Mouse (Mus musculus): Measurements from ENCODE around the gene Plcl2. TPM values are rescaled to one million over a fixed set of nuclear protein-coding genes. Genes with fewer than 3 reads are reported as not detected.

Plcl2 gene
- polyA plus RNA-seq, 1 experiment from 2014 or later: 2.7 TPM

DNA sequence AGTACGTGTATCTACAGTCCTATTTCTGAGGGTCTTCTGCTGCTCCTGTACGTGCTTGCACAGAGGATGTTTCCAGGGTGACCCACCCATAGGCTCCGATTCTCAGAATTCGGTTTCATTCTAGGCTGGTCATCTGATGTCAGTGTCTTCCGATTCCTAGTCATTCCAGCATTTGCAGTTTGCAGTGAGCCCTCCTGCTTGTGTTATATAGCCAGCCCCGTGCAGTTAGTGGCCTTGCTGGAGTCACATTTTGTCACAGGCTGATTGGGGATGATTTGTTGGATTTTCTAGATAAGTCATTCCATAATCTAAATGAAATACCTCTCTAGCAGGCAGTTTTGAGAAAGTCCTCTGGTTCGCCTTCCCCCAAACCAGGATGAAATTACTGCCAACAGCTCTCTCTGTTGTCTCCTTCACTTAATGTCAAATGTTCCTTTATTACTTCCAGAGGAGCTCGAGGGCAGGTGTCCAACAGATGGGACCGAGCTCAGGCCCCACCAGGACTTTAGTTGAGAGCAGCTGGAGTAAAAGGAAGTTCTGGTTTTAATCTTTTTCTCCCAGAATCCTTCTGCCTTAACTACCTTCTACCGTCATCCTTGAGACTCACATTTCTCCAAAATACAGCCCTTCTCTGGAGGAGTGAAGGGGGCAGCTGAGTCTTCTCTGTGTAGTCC, 13.8 kb upstream of the Plcl2 start:
- H3K27ac ChIP-seq (ENCODE audit: low read length): no peak overlapping the region
- WGBS: 64% methylated on average over 10 of the region's 10 CpGs
- H3K4me3 ChIP-seq (replicated peaks; ENCODE audit: low read length): no peak overlapping the region
- H3K9me3 ChIP-seq (replicated peaks; ENCODE audit: control insufficient read depth, low read length): no peaks in the 10 kb centered on the region
- H3K9ac ChIP-seq (ENCODE audit: low read length): no peak overlapping the region
- no peaks in the 10 kb centered on the region for H3K36me3 ChIP-seq (ENCODE audit: control insufficient read depth, insufficient read depth, low read length)
- H3K27me3 ChIP-seq (ENCODE audit: control insufficient read depth, insufficient read depth, low read length): no peaks in the 10 kb centered on the region
- no peak overlapping the region for H3K4me2 ChIP-seq (ENCODE audit: low read depth, low read length)
- no peak for ATAC-seq (ENCODE audit: insufficient read depth, low FRiP score)
- H3K4me1 ChIP-seq (ENCODE audit: control insufficient read depth, insufficient read depth, low read length): no peaks in the 10 kb centered on the region

DNA sequence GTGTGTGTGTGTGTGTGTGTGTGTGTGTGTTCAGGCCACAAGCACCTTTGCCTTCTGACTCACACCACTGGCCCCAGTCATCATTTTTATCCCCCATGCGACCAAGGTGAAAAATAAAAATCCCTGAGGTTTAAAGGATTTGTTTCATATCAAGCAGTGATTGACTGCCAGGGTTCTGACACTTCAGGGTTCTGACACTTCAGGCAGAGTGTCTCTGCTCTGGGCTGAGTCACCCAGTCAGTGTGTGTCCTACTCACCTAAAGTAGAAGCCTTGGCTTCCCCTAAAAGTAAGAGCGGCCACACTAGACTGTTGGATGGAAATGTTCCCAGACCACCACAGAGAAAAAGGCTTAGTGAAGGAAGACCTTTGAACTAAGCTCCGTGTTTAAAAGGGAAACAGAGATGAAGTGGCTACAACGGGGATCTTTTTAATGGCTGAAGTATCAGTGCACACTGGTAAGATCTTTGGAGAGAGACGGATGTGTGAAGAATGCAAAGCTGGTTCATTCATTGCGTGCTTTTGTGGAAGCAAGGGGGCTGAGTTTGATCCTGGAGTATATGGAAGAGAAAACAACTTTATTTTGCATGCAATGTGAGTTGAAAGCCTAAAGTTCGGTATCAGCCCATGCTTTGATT, 11.0 kb upstream of the Plcl2 start:
- WGBS: 57% methylated on average over 7 of the region's 7 CpGs

GRCm38 (mm10) chr17:50499091-50499790, 10.0 kb upstream of the Plcl2 start:
- ATAC-seq (ENCODE audit: insufficient read depth, low FRiP score): no peak
- no peak overlapping the region for H3K9ac ChIP-seq (ENCODE audit: low read length)
- WGBS: 80% methylated on average over 16 of the region's 16 CpGs

More for the DNA sequence above, 11.0 kb upstream of the Plcl2 start:
- no peaks in the 10 kb centered on the region for H3K4me1 ChIP-seq (ENCODE audit: control insufficient read depth, insufficient read depth, low read length)
- no peak overlapping the region for H3K4me3 ChIP-seq (replicated peaks; ENCODE audit: low read length)
- ATAC-seq (ENCODE audit: insufficient read depth, low FRiP score): no peak
- no peak overlapping the region for H3K27ac ChIP-seq (ENCODE audit: low read length)
- no peaks in the 10 kb centered on the region for H3K9me3 ChIP-seq (replicated peaks; ENCODE audit: control insufficient read depth, low read length)
- no peak overlapping the region for H3K9ac ChIP-seq (ENCODE audit: low read length)
- no peaks in the 10 kb centered on the region for H3K27me3 ChIP-seq (ENCODE audit: control insufficient read depth, insufficient read depth, low read length)
- H3K4me2 ChIP-seq (ENCODE audit: low read depth, low read length): no peak overlapping the region
- H3K36me3 ChIP-seq (ENCODE audit: control insufficient read depth, insufficient read depth, low read length): no peaks in the 10 kb centered on the region

GRCm38 (mm10) chr17:50500806-50501205, 8.4 kb upstream of the Plcl2 start:
- H3K36me3 ChIP-seq (ENCODE audit: control insufficient read depth, insufficient read depth, low read length): no peaks in the 10 kb centered on the region
- H3K27me3 ChIP-seq (ENCODE audit: control insufficient read depth, insufficient read depth, low read length): no peaks in the 10 kb centered on the region
- 71% methylated on average over 6 of the region's 6 CpGs for WGBS
- no peak overlapping the region for H3K4me2 ChIP-seq (ENCODE audit: low read depth, low read length)
- no peak for ATAC-seq (ENCODE audit: insufficient read depth, low FRiP score)
- H3K27ac ChIP-seq (ENCODE audit: low read length): no peak overlapping the region
- no peak overlapping the region for H3K9ac ChIP-seq (ENCODE audit: low read length)
- no peaks in the 10 kb centered on the region for H3K4me1 ChIP-seq (ENCODE audit: control insufficient read depth, insufficient read depth, low read length)
- no peak overlapping the region for H3K4me3 ChIP-seq (replicated peaks; ENCODE audit: low read length)
- no peaks in the 10 kb centered on the region for H3K9me3 ChIP-seq (replicated peaks; ENCODE audit: control insufficient read depth, low read length)

More at GRCm38 (mm10) chr17:50499091-50499790, 10.0 kb upstream of the Plcl2 start:
- Histone ChIP-seq H3K36me3 (ENCODE audit: control insufficient read depth, insufficient read depth, low read length) (no peaks in the 10 kb centered on the region), H3K4me3 (replicated peaks; ENCODE audit: low read length) (no peak overlapping the region), H3K27ac (ENCODE audit: low read length) (no peak overlapping the region), H3K9me3 (replicated peaks; ENCODE audit: control insufficient read depth, low read length) (no peaks in the 10 kb centered on the region), H3K27me3 (ENCODE audit: control insufficient read depth, insufficient read depth, low read length) (no peaks in the 10 kb centered on the region), H3K4me1 (ENCODE audit: control insufficient read depth, insufficient read depth, low read length) (no peaks in the 10 kb centered on the region), H3K4me2 (ENCODE audit: low read depth, low read length) (no peak overlapping the region)

DNA sequence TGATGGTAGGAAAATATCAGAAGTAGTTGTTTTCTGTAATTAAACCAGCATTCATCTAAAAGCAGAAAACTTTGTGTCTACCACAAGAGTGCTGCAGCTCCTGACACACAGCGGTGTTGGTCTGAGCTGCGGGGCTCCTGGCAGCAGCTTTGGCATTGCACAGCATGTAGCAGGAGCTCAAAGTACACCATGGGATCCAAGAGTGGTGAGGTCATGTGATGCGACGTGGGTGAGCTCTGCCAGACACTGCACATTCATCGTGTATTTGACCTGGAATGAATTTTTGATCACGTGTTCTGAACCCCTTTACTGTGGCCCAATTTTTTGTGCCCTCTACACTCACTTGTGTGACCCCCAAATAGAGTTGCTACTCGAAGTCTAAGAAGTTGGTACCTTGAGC, 6.1 kb upstream of the Plcl2 start:
- 85% methylated on average over 7 of the region's 7 CpGs for WGBS
- H3K4me3 ChIP-seq (replicated peaks; ENCODE audit: low read length): no peak overlapping the region

DNA sequence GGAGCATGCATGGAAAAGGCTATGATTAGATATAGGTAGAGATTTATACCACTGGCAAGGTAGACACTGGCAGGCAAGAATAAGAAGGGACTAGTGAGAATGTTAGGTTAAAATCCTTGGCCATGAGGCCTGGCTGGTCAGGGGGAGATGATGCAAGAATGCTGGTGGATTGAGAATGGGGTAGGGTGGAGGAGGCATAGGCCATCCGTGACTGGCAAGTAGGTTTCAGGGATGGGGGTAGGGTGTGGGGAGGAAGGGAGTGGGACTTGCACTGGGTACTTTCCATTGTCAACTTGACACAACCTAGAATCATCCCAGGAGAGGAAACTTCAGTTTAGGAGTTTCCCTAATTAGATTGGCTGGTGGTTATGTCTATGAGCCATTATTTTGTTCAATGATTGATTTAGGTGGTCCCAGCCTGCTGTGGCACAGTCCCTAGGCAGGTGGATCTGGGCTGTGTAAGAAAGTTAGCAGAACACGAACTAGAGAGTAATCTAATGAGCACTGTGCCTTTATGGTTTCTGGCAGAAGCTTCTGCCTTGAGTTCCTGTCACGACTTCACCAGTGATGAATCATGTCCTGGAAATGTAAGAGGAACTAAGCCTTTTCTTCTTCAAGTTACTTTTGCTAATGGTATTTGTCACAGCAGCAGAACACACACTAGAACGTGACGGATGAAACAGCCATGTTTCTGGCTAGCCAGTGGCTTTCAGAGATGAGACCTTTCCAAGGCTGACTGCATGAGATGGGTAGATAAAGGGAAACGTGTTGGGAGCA, 4.9 kb upstream of the Plcl2 start:
- H3K9ac ChIP-seq (ENCODE audit: low read length): no peak overlapping the region
- H3K4me1 ChIP-seq (ENCODE audit: control insufficient read depth, insufficient read depth, low read length): no peaks in the 10 kb centered on the region
- H3K4me2 ChIP-seq (ENCODE audit: low read depth, low read length): no peak overlapping the region
- no peaks in the 10 kb centered on the region for H3K36me3 ChIP-seq (ENCODE audit: control insufficient read depth, insufficient read depth, low read length)
- no peak overlapping the region for H3K4me3 ChIP-seq (replicated peaks; ENCODE audit: low read length)
- WGBS: 71% methylated on average over 6 of the region's 6 CpGs
- no peaks in the 10 kb centered on the region for H3K27me3 ChIP-seq (ENCODE audit: control insufficient read depth, insufficient read depth, low read length)
- H3K27ac ChIP-seq (ENCODE audit: low read length): no peak overlapping the region
- no peak for ATAC-seq (ENCODE audit: insufficient read depth, low FRiP score)
- no peaks in the 10 kb centered on the region for H3K9me3 ChIP-seq (replicated peaks; ENCODE audit: control insufficient read depth, low read length)

More for the DNA sequence above, 6.1 kb upstream of the Plcl2 start:
- ATAC-seq (ENCODE audit: insufficient read depth, low FRiP score): no peak
- Histone ChIP-seq H3K9ac (ENCODE audit: low read length) (no peak overlapping the region), H3K4me2 (ENCODE audit: low read depth, low read length) (no peak overlapping the region), H3K4me1 (ENCODE audit: control insufficient read depth, insufficient read depth, low read length) (no peaks in the 10 kb centered on the region), H3K9me3 (replicated peaks; ENCODE audit: control insufficient read depth, low read length) (no peaks in the 10 kb centered on the region), H3K27me3 (ENCODE audit: control insufficient read depth, insufficient read depth, low read length) (no peaks in the 10 kb centered on the region), H3K27ac (ENCODE audit: low read length) (no peak overlapping the region), H3K36me3 (ENCODE audit: control insufficient read depth, insufficient read depth, low read length) (no peaks in the 10 kb centered on the region)

GRCm38 (mm10) chr17:50505910-50506634, 3.1 kb upstream of the Plcl2 start:
- H3K27me3 ChIP-seq (ENCODE audit: control insufficient read depth, insufficient read depth, low read length): no peaks in the 10 kb centered on the region
- H3K4me3 ChIP-seq (replicated peaks; ENCODE audit: low read length): no peak overlapping the region
- no peak overlapping the region for H3K9ac ChIP-seq (ENCODE audit: low read length)
- H3K9me3 ChIP-seq (replicated peaks; ENCODE audit: control insufficient read depth, low read length): no peaks in the 10 kb centered on the region
- WGBS: 73% methylated on average over 10 of the region's 10 CpGs
- H3K27ac ChIP-seq (ENCODE audit: low read length): no peak overlapping the region
- H3K36me3 ChIP-seq (ENCODE audit: control insufficient read depth, insufficient read depth, low read length): no peaks in the 10 kb centered on the region
- no peaks in the 10 kb centered on the region for H3K4me1 ChIP-seq (ENCODE audit: control insufficient read depth, insufficient read depth, low read length)
- no peak for ATAC-seq (ENCODE audit: insufficient read depth, low FRiP score)
- H3K4me2 ChIP-seq (ENCODE audit: low read depth, low read length): no peak overlapping the region

DNA sequence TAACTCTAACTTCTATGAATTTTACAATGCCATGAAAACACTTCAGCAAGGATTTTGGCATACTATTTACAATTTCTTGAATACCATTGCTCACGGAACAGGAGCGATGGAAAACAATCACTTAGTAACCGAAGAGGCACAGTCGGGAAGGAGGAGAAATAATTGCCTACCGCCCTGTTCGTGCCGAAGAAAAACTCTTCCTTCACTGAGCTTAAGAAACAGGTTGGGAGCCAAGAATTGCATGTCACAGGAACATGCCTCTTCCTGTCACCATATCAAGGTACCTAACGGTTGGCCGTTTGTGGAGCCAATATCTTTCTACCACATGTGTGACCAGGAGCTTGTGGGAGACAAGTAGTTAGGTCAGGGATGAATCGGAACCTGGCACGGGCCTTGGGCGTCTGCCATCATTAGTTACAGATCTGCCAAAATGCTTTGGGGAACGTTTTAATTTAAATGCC, 2.3 kb upstream of the Plcl2 start:
- H3K9ac ChIP-seq (ENCODE audit: low read length): no peak overlapping the region
- ATAC-seq (ENCODE audit: insufficient read depth, low FRiP score): no peak
- H3K4me2 ChIP-seq (ENCODE audit: low read depth, low read length): no peak overlapping the region
- H3K9me3 ChIP-seq (replicated peaks; ENCODE audit: control insufficient read depth, low read length): no peaks in the 10 kb centered on the region
- H3K4me1 ChIP-seq (ENCODE audit: control insufficient read depth, insufficient read depth, low read length): no peaks in the 10 kb centered on the region
- 70% methylated on average over 13 of the region's 13 CpGs for WGBS
- no peak overlapping the region for H3K4me3 ChIP-seq (replicated peaks; ENCODE audit: low read length)
- H3K36me3 ChIP-seq (ENCODE audit: control insufficient read depth, insufficient read depth, low read length): no peaks in the 10 kb centered on the region
- no peaks in the 10 kb centered on the region for H3K27me3 ChIP-seq (ENCODE audit: control insufficient read depth, insufficient read depth, low read length)
- no peak overlapping the region for H3K27ac ChIP-seq (ENCODE audit: low read length)
